23 mouse cellular contexts compared by ENCODE assay signal in the genomic region with DNA sequence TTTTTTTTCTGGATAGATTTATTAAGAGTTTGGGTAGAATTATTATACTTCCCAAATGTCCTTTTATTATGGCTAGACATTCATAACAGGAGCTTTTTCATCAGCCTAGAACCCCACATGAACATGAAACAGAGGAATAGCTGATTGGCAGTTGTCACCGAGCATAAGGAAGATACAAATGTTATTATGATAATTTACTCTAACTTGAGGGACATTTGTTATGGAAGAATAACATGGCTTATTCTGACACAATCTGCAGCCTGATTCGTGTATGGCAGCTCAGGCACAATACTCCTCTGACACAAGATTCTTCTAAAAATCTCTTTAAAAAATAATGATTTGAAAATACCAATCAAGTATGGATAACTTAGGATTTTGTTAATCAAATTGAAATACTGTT.
"Had no signal": no experiment of that assay in that cellular context is flagged by ENCODE, and none has a peak within 500 bp of the region (broad histone marks: within the 10 kb centered on the region; RNA-seq: fewer than 3 reads in every experiment).

No protein-coding gene starts in this region.

- H3K9ac ChIP-seq: heart, embryonic 12.5 days; hindbrain, embryonic 13.5 days; hindbrain, embryonic 15.5 days; limb, embryonic 12.5 days; liver, embryonic 13.5 days; liver, embryonic 15.5 days had no signal

- H3K4me1 ChIP-seq: heart, embryonic 10.5 days; heart, embryonic 12.5 days; hindbrain, embryonic 13.5 days; hindbrain, embryonic 15.5 days; limb, embryonic 10.5 days; limb, embryonic 12.5 days; liver, embryonic 13.5 days; liver, embryonic 15.5 days had no signal

- H3K9me3 ChIP-seq: heart, embryonic 10.5 days; heart, embryonic 12.5 days; hindbrain, embryonic 13.5 days; hindbrain, embryonic 15.5 days; limb, embryonic 10.5 days; limb, embryonic 12.5 days; liver, embryonic 13.5 days; liver, embryonic 15.5 days had no signal

- H3K36me3 ChIP-seq: heart, embryonic 10.5 days; heart, embryonic 12.5 days; hindbrain, embryonic 13.5 days; hindbrain, embryonic 15.5 days; limb, embryonic 10.5 days; limb, embryonic 12.5 days; liver, embryonic 13.5 days; liver, embryonic 15.5 days had no signal

- H3K27me3 ChIP-seq: heart, embryonic 12.5 days; hindbrain, embryonic 13.5 days; hindbrain, embryonic 15.5 days; limb, embryonic 12.5 days; liver, embryonic 13.5 days; liver, embryonic 15.5 days had no signal

- ATAC-seq: hindbrain, postnatal 0 days; intestine, embryonic 16.5 days had no signal

- H3K4me3 ChIP-seq: gastrocnemius, adult 2 months; heart, embryonic 10.5 days; heart, embryonic 12.5 days; hindbrain, embryonic 13.5 days; hindbrain, embryonic 15.5 days; left cerebral cortex, adult 2 months; limb, embryonic 10.5 days; limb, embryonic 12.5 days; liver, embryonic 13.5 days; liver, embryonic 15.5 days had no signal

- H3K27ac ChIP-seq: gastrocnemius, adult 2 months; heart, embryonic 10.5 days; hindbrain, embryonic 13.5 days; hindbrain, embryonic 15.5 days; hindbrain, postnatal 0 days; left cerebral cortex, adult 2 months; limb, embryonic 10.5 days; limb, embryonic 12.5 days; liver, embryonic 13.5 days; liver, embryonic 15.5 days had no signal

- DNase-seq: gastrocnemius, adult 2 months; gastrocnemius, postnatal 10 days; gastrocnemius, postnatal 25 days; heart, adult 18-20 months; heart, postnatal 10 days; kidney, adult 11 months; kidney, adult 8-10 months; kidney, postnatal 10 days; kidney, postnatal 25 days; kidney, postnatal 4 days; liver; liver, embryonic 13.5 days had no signal

- H3K4me2 ChIP-seq: heart, embryonic 12.5 days; hindbrain, embryonic 13.5 days; hindbrain, embryonic 15.5 days; limb, embryonic 12.5 days; liver, embryonic 11.5 days; liver, embryonic 13.5 days; liver, embryonic 15.5 days had no signal
